Comparison of ENCODE assay signal across 7 mouse cellular contexts in the genomic region with DNA sequence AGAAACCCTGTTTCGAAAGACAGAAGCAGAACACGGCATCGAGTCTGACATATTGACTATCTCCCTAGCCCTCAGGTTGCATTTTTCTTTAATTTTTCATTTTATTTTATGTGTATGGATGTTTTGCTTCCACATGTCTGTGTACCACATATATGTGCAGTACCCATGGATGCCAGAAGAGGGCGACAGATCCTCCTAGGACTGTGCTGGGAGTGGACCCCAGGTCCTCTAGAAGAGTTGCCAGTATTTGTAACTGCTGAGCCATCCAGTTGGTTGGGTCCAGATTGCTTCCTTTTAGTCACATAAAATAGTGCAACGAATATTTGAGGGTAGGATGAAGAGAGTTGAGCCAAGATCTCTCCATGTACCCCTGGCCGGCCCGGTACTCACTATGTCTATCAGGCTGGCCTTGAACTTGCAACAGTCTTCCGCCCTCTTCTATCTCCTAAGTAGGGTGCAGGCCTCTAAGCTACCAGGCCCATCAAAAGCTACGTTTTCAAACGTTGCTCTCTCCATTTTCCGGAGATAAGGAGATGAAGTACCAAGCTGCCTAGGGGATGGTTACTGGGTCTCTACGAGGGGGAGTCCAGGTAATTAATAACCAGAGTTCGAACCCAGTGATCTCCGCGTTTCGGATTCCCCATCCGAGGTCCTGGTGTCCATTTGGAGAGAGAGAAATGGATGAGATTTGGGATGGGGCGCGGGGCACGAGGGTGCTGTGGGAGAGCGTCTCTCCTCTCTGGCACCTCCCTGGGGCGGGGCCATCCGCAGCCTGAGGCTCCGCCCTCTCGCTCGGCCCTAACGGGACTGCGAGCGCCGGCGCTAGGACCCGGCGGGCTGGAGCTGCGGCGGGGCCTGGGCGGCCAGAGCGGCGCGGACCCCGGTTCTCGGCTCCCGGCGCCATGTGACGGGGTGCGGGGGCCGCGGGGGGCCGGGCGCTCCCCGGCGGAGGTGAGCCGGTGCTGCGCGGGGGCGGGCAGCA. TPM values are rescaled to one million over a fixed set of nuclear protein-coding genes. Genes with fewer than 3 reads are reported as not detected.
DNase-seq lines count a peak whose midpoint lies in the region; ATAC-seq lines count a peak whose summit lies in the region.

No protein-coding gene starts in this region.

- H3K9ac ChIP-seq in hindbrain, embryonic 15.5 days, result peak overlapping the region; percentile 74

- intact Hi-C loops in left cerebral cortex, postnatal 14 days (cut with DNase I), result no loop called here

- H3K9me3 ChIP-seq in hindbrain, embryonic 15.5 days, result no peaks in the 10 kb centered on the region

- WGBS in hindbrain, embryonic 15.5 days, result 13% methylated on average over 45 of the region's 55 CpGs

- no peak overlapping the region for H3K27ac ChIP-seq in hindbrain, embryonic 15.5 days (replicated peaks)

- peak overlapping the region; percentile 78 for H3K4me3 ChIP-seq in hindbrain, embryonic 15.5 days

- H3K36me3 ChIP-seq in hindbrain, embryonic 15.5 days, result no peaks in the 10 kb centered on the region

- DNase-seq in adrenal gland, adult (ENCODE audit: inconsistent age in 2 of 2, low spot score in 1 of 2), result peak; percentile 91 to 94
- DNase-seq in cerebellum, postnatal 14 days, result peak; percentile 89 to 91
- peak; percentile 87 for DNase-seq in gastrocnemius, adult 18-20 months (ENCODE audit: low spot score)
- peak; percentile 83 to 88 for DNase-seq in left cerebral cortex, postnatal 14 days (ENCODE audit: low spot score in 2 of 2)
- DNase-seq in skeletal muscle tissue, adult 2 months (ENCODE audit: low read depth, low spot score), result peak; percentile 78

- H3K4me2 ChIP-seq in hindbrain, embryonic 15.5 days, result peak overlapping the region; percentile 85

- ATAC-seq in hindbrain, embryonic 15.5 days (ENCODE audit: low FRiP score, low read depth), result peak; percentile 75
- peak; percentile 56 for ATAC-seq in megakaryocyte progenitor cell, adult 5-6 weeks (replicated peaks; ENCODE audit: poor library complexity)

- H3K4me1 ChIP-seq in hindbrain, embryonic 15.5 days (replicated peaks), result peaks cover 28% of the 10 kb centered on the region

- peaks cover 3% of the 10 kb centered on the region; the same call in 1 of the 2 replicates for H3K27me3 ChIP-seq in hindbrain, embryonic 15.5 days

RNA-seq across cellular contexts. Expression of gene St6galnac6, which starts 6.9 kb away (rescaled TPM):
- 10 to 100 TPM; 47.0 to 52.2 TPM for total RNA-seq in gastrocnemius, adult 18-20 months (2021)
- polyA plus RNA-seq in hindbrain, embryonic 15.5 days (2015; fragmentation: Nextera tagmentation; extraction: Ambion mirVana), result 24.1 and 27.7 TPM in 2 replicates
- 100 to 1,000 TPM; 110 to 114 TPM for total RNA-seq in left cerebral cortex, postnatal 14 days (2021)
- 7.9 and 9.4 TPM in 2 replicates for total RNA-seq in megakaryocyte progenitor cell, adult 5-6 weeks (2015)
- 19.0 and 24.4 TPM in 2 replicates for total RNA-seq in megakaryocyte progenitor cell, adult 5-6 weeks (2017)

RNA-seq across cellular contexts. Expression of gene Ak1, which starts 15.1 kb away (rescaled TPM):
- 1,000 to 10,000 TPM; 1,543 to 1,586 TPM for total RNA-seq in gastrocnemius, adult 18-20 months (2021)
- 89.0 and 95.9 TPM in 2 replicates for polyA plus RNA-seq in hindbrain, embryonic 15.5 days (2015; fragmentation: Nextera tagmentation; extraction: Ambion mirVana)
- total RNA-seq in left cerebral cortex, postnatal 14 days (2021), result 100 to 1,000 TPM; 162 to 164 TPM
- total RNA-seq in megakaryocyte progenitor cell, adult 5-6 weeks (2015), result 0.12 and 1.8 TPM in 2 replicates
- total RNA-seq in megakaryocyte progenitor cell, adult 5-6 weeks (2017), result 0.12 and 0.14 TPM in 2 replicates

RNA-seq across cellular contexts. Expression of gene St6galnac4, which starts 19.6 kb away (rescaled TPM):
- 10 to 100 TPM; 13.5 to 19.8 TPM for total RNA-seq in gastrocnemius, adult 18-20 months (2021)
- polyA plus RNA-seq in hindbrain, embryonic 15.5 days (2015; fragmentation: Nextera tagmentation; extraction: Ambion mirVana), result 41.2 and 41.9 TPM in 2 replicates
- total RNA-seq in left cerebral cortex, postnatal 14 days (2021), result 10 to 100 TPM; 36.2 to 38.4 TPM
- total RNA-seq in megakaryocyte progenitor cell, adult 5-6 weeks (2015), result 26.2 and 33.1 TPM in 2 replicates
- total RNA-seq in megakaryocyte progenitor cell, adult 5-6 weeks (2017), result 38.7 and 40.4 TPM in 2 replicates

RNA-seq across cellular contexts. Expression of gene 9430097D07Rik, which starts 31.0 kb away (rescaled TPM):
- not detected for total RNA-seq in gastrocnemius, adult 18-20 months (2021)
- polyA plus RNA-seq in hindbrain, embryonic 15.5 days (2015; fragmentation: Nextera tagmentation; extraction: Ambion mirVana), result 0.79 and 0.87 TPM in 2 replicates
- total RNA-seq in left cerebral cortex, postnatal 14 days (2021), result 1 to 10 TPM in 1 of 2 experiments, under 1 TPM in 1; 0.86 to 1.1 TPM
- total RNA-seq in megakaryocyte progenitor cell, adult 5-6 weeks (2015), result not detected in 2 replicates
- total RNA-seq in megakaryocyte progenitor cell, adult 5-6 weeks (2017), result not detected in 2 replicates

RNA-seq across cellular contexts. Expression of gene Pip5kl1, which starts 31.9 kb away (rescaled TPM):
- total RNA-seq in gastrocnemius, adult 18-20 months (2021), result not detected
- 11.9 and 15.3 TPM in 2 replicates for polyA plus RNA-seq in hindbrain, embryonic 15.5 days (2015; fragmentation: Nextera tagmentation; extraction: Ambion mirVana)
- 10 to 100 TPM; 12.7 to 14.3 TPM for total RNA-seq in left cerebral cortex, postnatal 14 days (2021)
- not detected in 2 replicates for total RNA-seq in megakaryocyte progenitor cell, adult 5-6 weeks (2015)
- total RNA-seq in megakaryocyte progenitor cell, adult 5-6 weeks (2017), result not detected in 2 replicates

Comparison
In these comparisons a context has a peak if more than half of its experiments do, and no peak if none do; other contexts are left out.
1. RNA of gene Ak1, which starts 15.1 kb away (total RNA-seq): 1,543 to 1,586 TPM in gastrocnemius, adult 18-20 months and 162 to 164 TPM in left cerebral cortex, postnatal 14 days; 0.12 to 1.8 TPM in megakaryocyte progenitor cell, adult 5-6 weeks; every median in the first group is over 10 times any median in the second.
2. Peak in every context shown above with its lines, with median percentiles within 50 percentile points of each other: DNase-seq.